Mouse (Mus musculus): Measurements from ENCODE around the gene Prpf38b. TPM values are rescaled to one million over a fixed set of nuclear protein-coding genes. Genes with fewer than 3 reads are reported as not detected.
"Not testable (repeated sequence)": the region's sequence is repeated elsewhere in the genome, so short reads cannot be mapped to it uniquely, and the experiment has no call there.

The Prpf38b gene
- total and polyA plus RNA-seq, 3 experiments = 42.6 to 177 (median 42.9) TPM

- H3K79me2 ChIP-seq (replicated peaks; ENCODE audit: control insufficient read depth, extremely low read depth, insufficient read depth, poor library complexity, severe bottlenecking) = no peaks in the 10 kb centered on the region
- no peaks in the 10 kb centered on the region for H3K27me3 ChIP-seq (replicated peaks)
- TF ChIP-seq MAFK (IDR thresholded peaks at IDR 0.05; ENCODE audit: insufficient replicate concordance, low read length) (peak; percentile 89), UBTF (IDR thresholded peaks at IDR 0.05; ENCODE audit: low read depth, low read length) (no peak)
- no peak overlapping the region for H3K4me3 ChIP-seq (replicated peaks in 1 of 3; ENCODE audit: low read depth in 2 of 3, low read length in 2 of 3, poor library complexity in 1 of 3)
- in situ Hi-C loops (cut with MboI; ENCODE audit: low pct_ligation_motif_present, low pct_unique_long_range_greater_than_20kb, low sequenced_read_pairs) = no loop called here
- H3K9ac ChIP-seq (ENCODE audit: insufficient read depth, low read depth) = no peak overlapping the region
- H3K27ac ChIP-seq (ENCODE audit: insufficient read depth, low read depth) = no peak overlapping the region
- H3K4me2 ChIP-seq (ENCODE audit: insufficient read depth, low read depth, poor library complexity, severe bottlenecking) = no peak overlapping the region
- no peaks in the 10 kb centered on the region for H3K36me3 ChIP-seq (replicated peaks in 1 of 2; ENCODE audit: control insufficient read depth in 1 of 2, insufficient read depth in 1 of 2, low read length in 1 of 2)
- no peaks in the 10 kb centered on the region for H3K9me3 ChIP-seq (replicated peaks; ENCODE audit: low read length)
- dilution Hi-C loops (cut with MboI; ENCODE audit: extremely low pct_ligation_motif_present, extremely low pct_unique_long_range_greater_than_20kb, low sequenced_read_pairs) = no loop called here
- H3K4me1 ChIP-seq (ENCODE audit: control insufficient read depth in 1 of 2, insufficient read depth in 2 of 2) = peaks cover 28 to 85% of the 10 kb centered on the region in 2 experiments
- no peak for DNase-seq (ENCODE audit: extremely low read depth)
Measured at GRCm38 (mm10) chr3:108883067-108883466, 28.5 kb downstream of the Prpf38b start.

- DNase-seq (ENCODE audit: extremely low read depth); H3K4me3 ChIP-seq (replicated peaks in 1 of 3; ENCODE audit: low read depth in 2 of 3, low read length in 2 of 3, poor library complexity in 1 of 3); in situ Hi-C loops (cut with MboI; ENCODE audit: low pct_ligation_motif_present, low pct_unique_long_range_greater_than_20kb, low sequenced_read_pairs); H3K9ac ChIP-seq (ENCODE audit: insufficient read depth, low read depth); H3K27me3 ChIP-seq (replicated peaks); H3K79me2 ChIP-seq (replicated peaks; ENCODE audit: control insufficient read depth, extremely low read depth, insufficient read depth, poor library complexity, severe bottlenecking); dilution Hi-C loops (cut with MboI; ENCODE audit: extremely low pct_ligation_motif_present, extremely low pct_unique_long_range_greater_than_20kb, low sequenced_read_pairs); H3K36me3 ChIP-seq (replicated peaks in 1 of 2; ENCODE audit: control insufficient read depth in 1 of 2, insufficient read depth in 1 of 2, low read length in 1 of 2); H3K4me2 ChIP-seq (ENCODE audit: insufficient read depth, low read depth, poor library complexity, severe bottlenecking); H3K27ac ChIP-seq (ENCODE audit: insufficient read depth, low read depth); H3K9me3 ChIP-seq (replicated peaks; ENCODE audit: low read length): not testable (repeated sequence)
- peaks cover 28 to 78% of the 10 kb centered on the region in 2 experiments for H3K4me1 ChIP-seq (ENCODE audit: control insufficient read depth in 1 of 2, insufficient read depth in 2 of 2)
Measured at GRCm38 (mm10) chr3:108881873-108882272, 29.7 kb downstream of the Prpf38b start.

GRCm38 (mm10) chr3:108880544-108881507 lies 30.7 kb downstream of the Prpf38b start:
- TF ChIP-seq MAFK (IDR thresholded peaks at IDR 0.05; ENCODE audit: insufficient replicate concordance, low read length) (no peak), HCFC1 (IDR thresholded peaks at IDR 0.05; ENCODE audit: low read depth, low read length) (0 out of 2 replicates have a peak, but pooled peaks have one; percentile 15), IRF4 (IDR thresholded peaks at IDR 0.05; ENCODE audit: low read depth, low read length) (0 out of 2 replicates have a peak, but pooled peaks have one; percentile 37), JUN (IDR thresholded peaks at IDR 0.05; ENCODE audit: insufficient read depth, low read depth, low read length) (no peak), NELFE (IDR thresholded peaks at IDR 0.05; ENCODE audit: low read depth, low read length) (no peak), MEF2A (IDR thresholded peaks at IDR 0.05; ENCODE audit: borderline replicate concordance, low read depth, low read length) (peak; percentile 62; the same call in 1 of the 2 replicates), TCF12 (IDR thresholded peaks at IDR 0.05; ENCODE audit: low read depth, low read length) (peak; percentile 34; the same call in 1 of the 2 replicates), RCOR1 (conservative IDR thresholded peaks at IDR 0.05; ENCODE audit: low read depth, low read length) (no peak), ZKSCAN1 (IDR thresholded peaks at IDR 0.05; ENCODE audit: borderline replicate concordance, low read depth, low read length) (no peak), POLR2A (IDR thresholded peaks at IDR 0.05; ENCODE audit: low read depth, low read length) (no peak), POLR2AphosphoS2 (IDR thresholded peaks at IDR 0.05; ENCODE audit: low read depth, low read length) (no peak), MYC (IDR thresholded peaks at IDR 0.05; ENCODE audit: low read depth, low read length) (no peak), ELF1 (IDR thresholded peaks at IDR 0.05; ENCODE audit: low read depth, low read length) (peak; percentile 62; the same call in 1 of the 2 replicates)
- dilution Hi-C loops (cut with MboI; ENCODE audit: extremely low pct_ligation_motif_present, extremely low pct_unique_long_range_greater_than_20kb, low sequenced_read_pairs) (no loop called here), in situ Hi-C loops (cut with MboI; ENCODE audit: low pct_ligation_motif_present, low pct_unique_long_range_greater_than_20kb, low sequenced_read_pairs) (no loop called here)
- Histone ChIP-seq H3K27ac (ENCODE audit: insufficient read depth, low read depth) (peak overlapping the region; percentile 45), H3K9ac (ENCODE audit: insufficient read depth, low read depth) (peak overlapping the region; percentile 17), H3K36me3 (replicated peaks in 1 of 2; ENCODE audit: control insufficient read depth in 1 of 2, insufficient read depth in 1 of 2, low read length in 1 of 2) (no peaks in the 10 kb centered on the region), H3K9me3 (replicated peaks; ENCODE audit: low read length) (no peaks in the 10 kb centered on the region), H3K4me3 (replicated peaks in 1 of 3; ENCODE audit: low read depth in 2 of 3, low read length in 2 of 3, poor library complexity in 1 of 3) (peak overlapping the region; percentile 7 to 49 (median 26)), H3K27me3 (replicated peaks) (no peaks in the 10 kb centered on the region), H3K79me2 (replicated peaks; ENCODE audit: control insufficient read depth, extremely low read depth, insufficient read depth, poor library complexity, severe bottlenecking) (no peaks in the 10 kb centered on the region), H3K4me2 (ENCODE audit: insufficient read depth, low read depth, poor library complexity, severe bottlenecking) (peak overlapping the region; percentile 74), H3K4me1 (ENCODE audit: control insufficient read depth in 1 of 2, insufficient read depth in 2 of 2) (peaks cover 23 to 67% of the 10 kb centered on the region in 2 experiments)
- peak; percentile 66 for DNase-seq (ENCODE audit: extremely low read depth)
